Mouse (Mus musculus): ENCODE data around the gene Cenpf. TPM values are rescaled to one million over a fixed set of nuclear protein-coding genes. Genes with fewer than 3 reads are reported as not detected.

Gene Cenpf
- polyA plus RNA-seq, 1 experiment from 2014 or later, result 72.6 TPM

DNA sequence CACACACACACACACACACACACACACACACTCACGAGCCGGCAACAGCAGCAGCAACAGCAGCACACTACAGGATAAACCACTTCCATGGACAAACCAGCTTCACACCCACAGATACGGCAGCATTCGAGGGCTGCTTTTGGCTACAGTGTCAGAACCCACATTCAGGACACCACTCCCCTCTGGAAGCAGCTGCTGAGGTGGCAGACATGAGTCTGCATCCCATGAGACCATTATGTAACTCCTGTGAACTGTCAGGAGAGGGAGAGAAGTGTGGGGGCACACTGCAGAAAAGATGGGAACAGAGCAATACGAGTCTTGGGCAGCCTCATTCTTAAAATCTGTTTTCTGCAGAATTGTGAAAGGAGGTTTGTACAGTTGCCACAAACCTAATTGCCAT is 54.1 kb downstream of the Cenpf start:
- Histone ChIP-seq H3K9me3 (replicated peaks; ENCODE audit: control insufficient read depth, low read length) (no peaks in the 10 kb centered on the region), H3K36me3 (ENCODE audit: control insufficient read depth, insufficient read depth, low read length) (no peaks in the 10 kb centered on the region), H3K9ac (ENCODE audit: low read depth, low read length) (no peak overlapping the region), H3K27me3 (ENCODE audit: control insufficient read depth, insufficient read depth, low read length) (no peaks in the 10 kb centered on the region), H3K27ac (ENCODE audit: low read depth, low read length) (no peak overlapping the region), H3K4me1 (ENCODE audit: control insufficient read depth, insufficient read depth, low read length) (no peaks in the 10 kb centered on the region), H3K4me2 (no peak overlapping the region), H3K4me3 (ENCODE audit: low read depth, low read length) (no peak overlapping the region)
- WGBS (ENCODE audit: insufficient replicate concordance), result 70% methylated on average over 5 of the region's 5 CpGs
- no peak for ATAC-seq (replicated peaks; ENCODE audit: insufficient number of reproducible peaks, low FRiP score, low TSS enrichment)

DNA sequence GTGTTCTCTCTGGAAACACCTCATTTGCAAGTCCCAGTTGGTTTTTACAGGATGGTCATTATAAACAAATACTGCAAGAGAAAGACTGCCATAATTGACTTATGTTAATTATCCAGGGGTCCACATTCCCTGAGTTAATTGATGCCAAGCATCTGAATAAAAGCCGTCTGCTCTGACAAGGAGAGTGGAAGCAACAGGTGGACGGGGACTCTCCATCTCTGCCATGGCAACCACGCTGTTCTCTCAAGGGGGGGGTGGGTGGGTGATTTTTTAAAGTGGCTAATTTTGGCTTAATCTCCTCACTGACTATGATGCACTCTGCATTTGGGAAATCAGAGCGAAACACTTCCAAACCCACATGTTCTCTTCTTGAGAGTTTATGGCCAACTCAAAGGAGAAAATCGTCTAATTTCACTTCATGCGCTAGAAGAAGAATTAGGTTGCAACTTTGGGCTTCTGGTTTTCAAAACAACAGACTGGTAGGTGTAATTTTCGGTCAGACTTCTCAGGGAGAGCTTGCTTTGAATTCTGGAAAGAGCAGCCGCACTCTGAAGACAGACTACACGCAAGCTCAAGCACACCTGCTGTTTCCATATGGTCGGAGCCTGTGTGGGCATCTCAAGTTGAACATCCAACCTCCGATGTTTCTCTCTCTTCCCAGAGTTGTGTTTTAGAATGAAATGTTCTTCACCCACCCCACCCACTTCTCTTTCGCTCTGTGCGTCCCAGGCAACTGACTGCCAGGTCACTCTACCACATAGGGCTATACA is 55.8 kb downstream of the Cenpf start:
- no peaks in the 10 kb centered on the region for H3K27me3 ChIP-seq (ENCODE audit: control insufficient read depth, insufficient read depth, low read length)
- no peak for ATAC-seq (replicated peaks; ENCODE audit: insufficient number of reproducible peaks, low FRiP score, low TSS enrichment)
- no peaks in the 10 kb centered on the region for H3K4me1 ChIP-seq (ENCODE audit: control insufficient read depth, insufficient read depth, low read length)
- H3K4me2 ChIP-seq, result no peak overlapping the region
- 81% methylated on average over 13 of the region's 13 CpGs for WGBS (ENCODE audit: insufficient replicate concordance)
- no peaks in the 10 kb centered on the region for H3K9me3 ChIP-seq (replicated peaks; ENCODE audit: control insufficient read depth, low read length)
- no peak overlapping the region for H3K27ac ChIP-seq (ENCODE audit: low read depth, low read length)
- H3K9ac ChIP-seq (ENCODE audit: low read depth, low read length), result no peak overlapping the region
- no peaks in the 10 kb centered on the region for H3K36me3 ChIP-seq (ENCODE audit: control insufficient read depth, insufficient read depth, low read length)
- no peak overlapping the region for H3K4me3 ChIP-seq (ENCODE audit: low read depth, low read length)

DNA sequence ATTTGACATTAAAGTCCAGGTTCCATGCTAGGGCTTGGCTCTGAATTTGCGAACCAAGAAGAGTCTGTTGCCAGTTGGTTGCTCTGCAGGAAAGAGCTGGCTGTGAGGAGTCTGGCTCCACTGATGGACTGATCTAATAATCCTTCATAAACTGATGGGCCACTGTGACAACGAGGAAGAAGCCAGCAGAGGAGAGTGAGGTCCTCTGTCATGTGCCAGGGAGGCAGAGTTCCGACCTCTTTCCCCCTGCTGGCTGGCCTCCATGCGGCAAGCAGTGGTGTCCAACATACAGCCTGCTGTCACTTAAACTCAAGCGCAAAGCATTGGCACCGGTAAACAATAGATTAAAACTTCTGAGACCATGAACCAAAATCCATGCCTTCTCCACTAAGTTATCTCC is 57.9 kb downstream of the Cenpf start:
- H3K9me3 ChIP-seq (replicated peaks; ENCODE audit: control insufficient read depth, low read length), result no peaks in the 10 kb centered on the region
- no peak overlapping the region for H3K4me2 ChIP-seq
- H3K27ac ChIP-seq (ENCODE audit: low read depth, low read length), result no peak overlapping the region
- H3K4me3 ChIP-seq (ENCODE audit: low read depth, low read length), result no peak overlapping the region
- WGBS (ENCODE audit: insufficient replicate concordance), result 71% methylated on average over 6 of the region's 6 CpGs
- H3K4me1 ChIP-seq (ENCODE audit: control insufficient read depth, insufficient read depth, low read length), result no peaks in the 10 kb centered on the region
- no peaks in the 10 kb centered on the region for H3K27me3 ChIP-seq (ENCODE audit: control insufficient read depth, insufficient read depth, low read length)
- H3K9ac ChIP-seq (ENCODE audit: low read depth, low read length), result no peak overlapping the region
- H3K36me3 ChIP-seq (ENCODE audit: control insufficient read depth, insufficient read depth, low read length), result no peaks in the 10 kb centered on the region
- ATAC-seq (replicated peaks; ENCODE audit: insufficient number of reproducible peaks, low FRiP score, low TSS enrichment), result no peak

DNA sequence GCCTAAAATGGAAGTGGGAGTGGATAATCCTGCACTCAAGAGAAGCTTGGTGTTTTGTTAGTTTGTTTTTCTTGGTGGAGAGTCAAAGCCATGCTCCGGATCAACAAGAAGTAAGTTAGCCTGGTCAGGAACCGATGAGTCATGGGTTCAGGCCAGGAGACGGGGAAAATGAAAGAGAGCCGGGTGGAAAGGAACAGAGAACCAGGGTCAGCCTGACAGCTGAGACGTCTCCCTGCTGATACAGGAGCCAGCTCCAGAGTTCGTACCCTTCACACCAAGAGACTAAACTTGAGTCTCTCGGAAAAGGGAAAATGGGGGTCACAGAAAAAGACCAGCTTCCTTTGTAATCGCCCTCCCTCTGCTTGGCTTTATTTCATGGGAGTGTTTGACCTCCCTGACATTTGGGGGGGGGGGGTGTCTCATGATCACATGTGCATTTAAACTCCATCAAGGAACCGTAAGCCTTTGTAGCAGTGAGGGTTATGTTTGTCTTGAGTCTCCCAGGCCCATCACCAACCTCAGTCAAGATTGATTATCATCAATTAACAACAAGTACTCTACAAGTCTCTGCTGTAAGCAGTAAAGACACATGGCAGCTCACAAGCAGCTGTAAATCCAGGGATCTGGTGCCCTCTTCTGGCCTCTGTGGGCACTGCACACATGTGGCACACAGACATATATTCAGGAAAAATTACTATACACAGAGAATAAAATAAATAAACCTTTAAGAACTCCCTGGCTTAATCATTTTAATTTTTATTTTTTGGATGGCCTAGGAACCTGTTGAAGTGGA is 59.7 kb downstream of the Cenpf start:
- Histone ChIP-seq H3K36me3 (ENCODE audit: control insufficient read depth, insufficient read depth, low read length) (no peaks in the 10 kb centered on the region), H3K27ac (ENCODE audit: low read depth, low read length) (no peak overlapping the region), H3K9ac (ENCODE audit: low read depth, low read length) (no peak overlapping the region), H3K4me3 (ENCODE audit: low read depth, low read length) (no peak overlapping the region), H3K9me3 (replicated peaks; ENCODE audit: control insufficient read depth, low read length) (no peaks in the 10 kb centered on the region), H3K4me2 (no peak overlapping the region), H3K27me3 (ENCODE audit: control insufficient read depth, insufficient read depth, low read length) (no peaks in the 10 kb centered on the region), H3K4me1 (ENCODE audit: control insufficient read depth, insufficient read depth, low read length) (no peaks in the 10 kb centered on the region)
- ATAC-seq (replicated peaks; ENCODE audit: insufficient number of reproducible peaks, low FRiP score, low TSS enrichment), result no peak
- WGBS (ENCODE audit: insufficient replicate concordance), result 59% methylated on average over 9 of the region's 9 CpGs

DNA sequence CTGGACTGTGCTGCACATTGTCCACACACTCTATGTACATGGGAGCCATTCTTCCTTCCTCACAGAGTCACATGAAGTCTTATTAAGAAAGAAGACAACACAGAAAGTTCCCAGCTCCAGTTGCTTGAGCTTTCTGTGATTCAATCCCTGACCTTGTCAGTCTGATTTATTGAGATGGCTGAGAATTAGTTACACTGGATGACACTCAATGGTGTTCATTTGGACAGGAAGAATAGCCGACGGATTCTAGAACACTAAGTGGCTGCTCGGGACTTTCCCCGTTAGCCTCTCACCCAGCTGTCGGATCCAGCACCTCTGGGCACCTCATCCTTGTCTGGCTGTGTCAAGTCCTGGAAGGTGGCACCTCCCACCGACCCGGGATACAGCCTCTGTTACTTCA is 63.1 kb downstream of the Cenpf start:
- 87% methylated on average over 7 of the region's 7 CpGs for WGBS (ENCODE audit: insufficient replicate concordance)
- Histone ChIP-seq H3K27me3 (ENCODE audit: control insufficient read depth, insufficient read depth, low read length) (no peaks in the 10 kb centered on the region), H3K36me3 (ENCODE audit: control insufficient read depth, insufficient read depth, low read length) (no peaks in the 10 kb centered on the region), H3K9ac (ENCODE audit: low read depth, low read length) (no peak overlapping the region), H3K4me3 (ENCODE audit: low read depth, low read length) (no peak overlapping the region), H3K9me3 (replicated peaks; ENCODE audit: control insufficient read depth, low read length) (no peaks in the 10 kb centered on the region), H3K4me1 (ENCODE audit: control insufficient read depth, insufficient read depth, low read length) (no peaks in the 10 kb centered on the region), H3K27ac (ENCODE audit: low read depth, low read length) (no peak overlapping the region), H3K4me2 (no peak overlapping the region)
- ATAC-seq (replicated peaks; ENCODE audit: insufficient number of reproducible peaks, low FRiP score, low TSS enrichment), result no peak

DNA sequence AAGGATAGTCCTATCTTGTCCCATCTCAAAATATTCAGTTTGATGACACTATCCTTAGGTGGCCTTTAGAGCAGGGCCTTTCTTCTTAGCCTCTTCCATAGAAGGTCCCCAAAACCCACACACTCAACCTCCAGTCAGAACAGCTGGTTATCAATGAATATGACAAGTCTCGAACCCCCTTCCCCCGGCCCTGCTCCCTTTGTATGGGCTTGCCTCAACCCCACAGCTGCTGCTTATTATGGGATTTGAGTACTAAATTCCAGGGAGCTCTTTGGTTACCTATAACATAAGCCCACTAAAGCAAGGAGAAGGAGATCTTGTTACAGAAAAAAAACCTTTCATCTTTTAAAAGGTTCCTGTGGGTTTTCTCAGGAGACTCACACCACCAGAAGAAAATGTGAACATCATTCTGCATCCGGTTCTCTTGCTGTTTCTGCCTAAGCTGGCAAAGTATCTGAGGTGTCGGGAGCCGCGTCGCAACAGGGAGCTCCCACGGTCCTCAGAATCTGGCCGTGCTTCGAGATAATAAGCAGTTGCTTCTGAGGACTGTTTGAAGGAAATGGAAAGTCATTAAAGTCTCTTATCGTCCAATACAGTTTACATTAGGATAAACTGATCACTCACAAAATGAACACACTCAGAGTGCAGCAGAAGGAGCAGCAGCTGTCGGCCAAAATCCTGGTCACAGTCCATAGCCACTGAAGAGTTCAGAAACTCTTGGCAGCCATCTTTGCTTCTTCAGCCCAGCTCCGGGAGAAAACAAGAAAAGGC is 68.7 kb downstream of the Cenpf start:
- peak overlapping the region; percentile 10; the same call in 1 of the 2 replicates for H3K27ac ChIP-seq (ENCODE audit: low read depth, low read length)
- no peak overlapping the region for H3K4me3 ChIP-seq (ENCODE audit: low read depth, low read length)
- no peak for ATAC-seq (replicated peaks; ENCODE audit: insufficient number of reproducible peaks, low FRiP score, low TSS enrichment)
- no peaks in the 10 kb centered on the region for H3K4me1 ChIP-seq (ENCODE audit: control insufficient read depth, insufficient read depth, low read length)
- no peak overlapping the region for H3K9ac ChIP-seq (ENCODE audit: low read depth, low read length)
- no peak overlapping the region for H3K4me2 ChIP-seq
- WGBS (ENCODE audit: insufficient replicate concordance), result 45% methylated on average over 13 of the region's 13 CpGs
- no peaks in the 10 kb centered on the region for H3K9me3 ChIP-seq (replicated peaks; ENCODE audit: control insufficient read depth, low read length)
- H3K36me3 ChIP-seq (ENCODE audit: control insufficient read depth, insufficient read depth, low read length), result no peaks in the 10 kb centered on the region
- peaks cover 5% of the 10 kb centered on the region; the same call in 1 of the 2 replicates for H3K27me3 ChIP-seq (ENCODE audit: control insufficient read depth, insufficient read depth, low read length)

DNA sequence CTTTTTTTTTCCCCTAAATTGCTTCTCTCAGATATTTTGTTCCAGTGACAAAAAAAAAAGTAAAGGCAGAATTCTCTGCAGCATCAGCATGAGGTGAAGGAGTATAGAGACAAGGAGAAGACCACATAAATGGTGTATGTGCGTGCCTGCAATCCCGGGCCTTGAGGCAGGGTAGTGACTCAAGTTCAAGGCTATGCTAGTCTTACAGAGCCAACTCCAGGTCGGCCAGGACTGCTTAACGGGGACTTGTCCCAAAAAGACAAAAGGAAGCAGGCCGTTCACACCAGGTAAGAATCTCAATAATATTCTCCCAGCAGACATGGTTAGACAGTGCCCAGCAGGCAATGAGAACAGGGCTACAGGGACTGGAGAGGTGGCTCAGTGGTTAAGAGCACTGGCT is 70.5 kb downstream of the Cenpf start:
- no peak overlapping the region for H3K27ac ChIP-seq (ENCODE audit: low read depth, low read length)
- H3K4me3 ChIP-seq (ENCODE audit: low read depth, low read length), result no peak overlapping the region
- 79% methylated on average over 5 of the region's 5 CpGs for whole genome bisulfite sequencing (ENCODE audit: insufficient replicate concordance)
- no peaks in the 10 kb centered on the region for H3K9me3 ChIP-seq (replicated peaks; ENCODE audit: control insufficient read depth, low read length)
- ATAC-seq (replicated peaks; ENCODE audit: insufficient number of reproducible peaks, low FRiP score, low TSS enrichment), result no peak
- no peaks in the 10 kb centered on the region for H3K36me3 ChIP-seq (ENCODE audit: control insufficient read depth, insufficient read depth, low read length)
- peaks cover 5% of the 10 kb centered on the region; the same call in 1 of the 2 replicates for H3K27me3 ChIP-seq (ENCODE audit: control insufficient read depth, insufficient read depth, low read length)
- no peak overlapping the region for H3K9ac ChIP-seq (ENCODE audit: low read depth, low read length)
- H3K4me1 ChIP-seq (ENCODE audit: control insufficient read depth, insufficient read depth, low read length), result no peaks in the 10 kb centered on the region
- H3K4me2 ChIP-seq, result no peak overlapping the region

DNA sequence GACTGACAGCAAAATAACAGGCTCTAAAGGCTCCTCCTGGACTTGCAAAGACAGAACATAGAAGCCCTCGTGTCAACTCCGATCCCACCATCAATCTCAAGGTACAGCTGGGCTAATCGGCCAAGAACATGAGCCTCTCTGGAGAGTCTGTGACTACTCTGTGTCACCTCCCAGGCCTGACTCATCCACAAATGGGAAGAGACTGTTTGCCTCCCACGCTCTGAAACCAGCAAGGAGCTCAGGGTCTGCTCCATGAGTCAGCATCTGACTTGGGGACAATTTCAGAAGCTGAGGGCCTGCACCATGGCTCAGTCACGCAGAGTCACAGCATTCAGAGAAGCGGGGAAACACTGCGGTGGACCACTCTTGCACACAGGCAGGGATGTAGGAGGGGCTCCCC is 72.6 kb downstream of the Cenpf start:
- H3K4me2 ChIP-seq, result no peak overlapping the region
- ATAC-seq (replicated peaks; ENCODE audit: insufficient number of reproducible peaks, low FRiP score, low TSS enrichment), result no peak

More for the DNA sequence above, 72.6 kb downstream of the Cenpf start:
- Histone ChIP-seq H3K27me3 (ENCODE audit: control insufficient read depth, insufficient read depth, low read length) (peaks cover 5% of the 10 kb centered on the region; the same call in 1 of the 2 replicates), H3K9me3 (replicated peaks; ENCODE audit: control insufficient read depth, low read length) (no peaks in the 10 kb centered on the region), H3K27ac (ENCODE audit: low read depth, low read length) (no peak overlapping the region), H3K36me3 (ENCODE audit: control insufficient read depth, insufficient read depth, low read length) (no peaks in the 10 kb centered on the region), H3K4me3 (ENCODE audit: low read depth, low read length) (no peak overlapping the region), H3K9ac (ENCODE audit: low read depth, low read length) (no peak overlapping the region), H3K4me1 (ENCODE audit: control insufficient read depth, insufficient read depth, low read length) (no peaks in the 10 kb centered on the region)
- WGBS (ENCODE audit: insufficient replicate concordance), result 84% methylated on average over 7 of the region's 7 CpGs

All from heart, embryonic 11.5 days (tissue).